Mouse (Mus musculus) stomach, embryonic 14.5 days (tissue): ENCODE measurements around the gene Tex36. TPM values are rescaled to one million over a fixed set of nuclear protein-coding genes. Genes with fewer than 3 reads are reported as not detected.
A peak's percentile ranks its signal among the peaks of the same experiment; 100 is the strongest.

ENCODE experiments used
- ATAC-seq: fragments of 200-750 bp; cut with Nextera tagmentation; 2 replicates; pipeline ENCODE4 v1.8.0; 2017; ENCODE audit warnings: low read depth, moderate TSS enrichment; ENCODE audit not compliant: insufficient number of reproducible peaks, insufficient read depth, low FRiP score
- H3K27ac ChIP-seq: fragments of 300-500 bp; sonication (generic); 2 replicates; pipeline ENCODE4 v1.5.1; 2014; ENCODE audit warnings: mild to moderate bottlenecking, low read length, moderate library complexity, mixed read lengths
- H3K27me3 ChIP-seq: fragments of 300-500 bp; sonication (generic); 2 replicates; pipeline ENCODE4 v1.6.1; 2014; ENCODE audit warnings: low read length, control low read depth, mixed read lengths; ENCODE audit not compliant: control insufficient read depth, insufficient read depth
- H3K36me3 ChIP-seq: fragments of 300-500 bp; sonication (generic); 2 replicates; pipeline ENCODE4 v1.6.1; 2014; ENCODE audit warnings: mild to moderate bottlenecking, control low read depth, low read length, moderate library complexity, mixed read lengths; ENCODE audit not compliant: control insufficient read depth, insufficient read depth
- H3K4me1 ChIP-seq: fragments of 300-500 bp; sonication (generic); 2 replicates; pipeline ENCODE4 v1.6.1; 2014; ENCODE audit warnings: low read length, control low read depth, mixed read lengths; ENCODE audit not compliant: control insufficient read depth, insufficient read depth
- H3K4me2 ChIP-seq: fragments of 300-500 bp; sonication (generic); replicated peaks from 2 replicates; pipeline ENCODE4 v1.6.1; 2014; ENCODE audit warnings: low read depth, low read length, control low read depth
- H3K4me3 ChIP-seq: fragments of 300-500 bp; sonication (generic); 2 replicates; pipeline ENCODE4 v1.5.1; 2014; ENCODE audit warnings: low read depth, low read length, control low read depth
- H3K9ac ChIP-seq: fragments of 300-500 bp; sonication (generic); replicated peaks from 2 replicates; pipeline ENCODE4 v1.6.1; 2014; ENCODE audit warnings: low read depth, mild to moderate bottlenecking, control low read depth, low read length, moderate library complexity, mixed read lengths
- H3K9me3 ChIP-seq: fragments of 300-500 bp; sonication (generic); 2 replicates; pipeline ENCODE4 v1.6.1; 2016; ENCODE audit warnings: low read depth, low read length, control low read depth; ENCODE audit not compliant: control insufficient read depth
- WGBS: fragments of 180-500 bp; shearing (Covaris S2); extraction: QIAGEN DNeasy Blood & Tissue Kit; methylation state at CpG from one replicate; pipeline ENCODE4 v1.1.7; 2014; 5-methylcytosine and 5-hydroxymethylcytosine counted together
- polyA plus RNA-seq: library from polyadenylated mRNA; unstranded; fragments of >200 nt; fragmentation: Nextera tagmentation; extraction: Ambion mirVana; gene quantifications from 2 replicates; pipeline ENCODE4 v1.2.1, GENCODE M21; 2014

Gene Tex36
- polyA plus RNA-seq, 1 experiment from 2014 or later, result not detected

GRCm38 (mm10) chr7:133576825-133577224 lies 25.1 kb downstream of the Tex36 start:
- Histone ChIP-seq H3K36me3 (no peaks in the 10 kb centered on the region), H3K27ac (no peak overlapping the region), H3K4me1 (no peaks in the 10 kb centered on the region), H3K27me3 (no peaks in the 10 kb centered on the region), H3K9me3 (no peaks in the 10 kb centered on the region), H3K4me2 (no peak overlapping the region), H3K4me3 (no peak overlapping the region), H3K9ac (no peak overlapping the region)
- 9% methylated on average over 4 of the region's 4 CpGs for WGBS
- ATAC-seq, result peak; percentile 42; the same call in 1 of the 2 replicates

- no peaks in the 10 kb centered on the region for H3K27me3 ChIP-seq
- no peak overlapping the region for H3K4me3 ChIP-seq
- 77% methylated on average over 6 of the region's 6 CpGs for WGBS
- no peaks in the 10 kb centered on the region for H3K9me3 ChIP-seq
- no peaks in the 10 kb centered on the region for H3K4me1 ChIP-seq
- H3K4me2 ChIP-seq, result no peak overlapping the region
- no peak overlapping the region for H3K27ac ChIP-seq
- ATAC-seq, result no peak
- no peak overlapping the region for H3K9ac ChIP-seq
- no peaks in the 10 kb centered on the region for H3K36me3 ChIP-seq
Measured at GRCm38 (mm10) chr7:133576281-133576680, 25.7 kb downstream of the Tex36 start.

GRCm38 (mm10) chr7:133571927-133572326 lies 30.0 kb downstream of the Tex36 start:
- 39% methylated on average over 3 of the region's 3 CpGs for WGBS
- no peak for ATAC-seq
- Histone ChIP-seq H3K4me3 (no peak overlapping the region), H3K9me3 (no peaks in the 10 kb centered on the region), H3K9ac (no peak overlapping the region), H3K36me3 (no peaks in the 10 kb centered on the region), H3K27me3 (no peaks in the 10 kb centered on the region), H3K4me2 (no peak overlapping the region), H3K4me1 (no peaks in the 10 kb centered on the region), H3K27ac (no peak overlapping the region)

- Histone ChIP-seq H3K4me2 (no peak overlapping the region), H3K9me3 (no peaks in the 10 kb centered on the region), H3K4me3 (no peak overlapping the region), H3K36me3 (no peaks in the 10 kb centered on the region), H3K9ac (no peak overlapping the region), H3K27ac (no peak overlapping the region), H3K27me3 (no peaks in the 10 kb centered on the region), H3K4me1 (no peaks in the 10 kb centered on the region)
- no peak for ATAC-seq
- WGBS, result 80% methylated on average over 16 of the region's 16 CpGs
Measured at GRCm38 (mm10) chr7:133569194-133569880, 32.6 kb downstream of the Tex36 start.

- H3K9ac ChIP-seq, result no peak overlapping the region
- WGBS, result 84% methylated on average over 8 of the region's 8 CpGs
- H3K4me3 ChIP-seq, result no peak overlapping the region
- ATAC-seq, result no peak
- no peaks in the 10 kb centered on the region for H3K27me3 ChIP-seq
- no peaks in the 10 kb centered on the region for H3K9me3 ChIP-seq
- H3K4me2 ChIP-seq, result no peak overlapping the region
- no peak overlapping the region for H3K27ac ChIP-seq
- no peaks in the 10 kb centered on the region for H3K36me3 ChIP-seq
- H3K4me1 ChIP-seq, result no peaks in the 10 kb centered on the region
Measured at GRCm38 (mm10) chr7:133564600-133564999, 37.4 kb downstream of the Tex36 start.

GRCm38 (mm10) chr7:133563175-133563824 lies 38.7 kb downstream of the Tex36 start:
- 70% methylated on average over 3 of the region's 3 CpGs for WGBS
- ATAC-seq, result no peak

GRCm38 (mm10) chr7:133555786-133556492 lies 46.0 kb downstream of the Tex36 start:
- no peaks in the 10 kb centered on the region for H3K9me3 ChIP-seq
- 61% methylated on average over 8 of the region's 8 CpGs for WGBS

More at GRCm38 (mm10) chr7:133563175-133563824, 38.7 kb downstream of the Tex36 start:
- H3K27ac ChIP-seq, result no peak overlapping the region
- no peak overlapping the region for H3K9ac ChIP-seq
- no peaks in the 10 kb centered on the region for H3K4me1 ChIP-seq
- H3K4me3 ChIP-seq, result no peak overlapping the region
- H3K27me3 ChIP-seq, result no peaks in the 10 kb centered on the region
- no peak overlapping the region for H3K4me2 ChIP-seq
- H3K9me3 ChIP-seq, result no peaks in the 10 kb centered on the region
- no peaks in the 10 kb centered on the region for H3K36me3 ChIP-seq

GRCm38 (mm10) chr7:133552306-133552991 lies 49.5 kb downstream of the Tex36 start:
- WGBS, result 84% methylated on average over 7 of the region's 7 CpGs
- H3K4me3 ChIP-seq, result no peak overlapping the region
- no peak for ATAC-seq
- H3K36me3 ChIP-seq, result no peaks in the 10 kb centered on the region
- H3K9me3 ChIP-seq, result no peaks in the 10 kb centered on the region
- H3K4me1 ChIP-seq, result no peaks in the 10 kb centered on the region
- no peak overlapping the region for H3K27ac ChIP-seq
- no peak overlapping the region for H3K4me2 ChIP-seq
- no peaks in the 10 kb centered on the region for H3K27me3 ChIP-seq
- H3K9ac ChIP-seq, result no peak overlapping the region

More at GRCm38 (mm10) chr7:133555786-133556492, 46.0 kb downstream of the Tex36 start:
- H3K4me3 ChIP-seq, result no peak overlapping the region
- H3K9ac ChIP-seq, result no peak overlapping the region
- H3K4me2 ChIP-seq, result no peak overlapping the region
- no peak overlapping the region for H3K27ac ChIP-seq
- H3K27me3 ChIP-seq, result no peaks in the 10 kb centered on the region
- H3K4me1 ChIP-seq, result no peaks in the 10 kb centered on the region
- no peak for ATAC-seq
- H3K36me3 ChIP-seq, result no peaks in the 10 kb centered on the region
